Mouse (Mus musculus): ENCODE data around the gene Pkd1l3. TPM values are rescaled to one million over a fixed set of nuclear protein-coding genes. Genes with fewer than 3 reads are reported as not detected.

Gene Pkd1l3
- 0.09 and 0.31 TPM in 2 replicates for polyA plus RNA-seq (2015; fragmentation: Nextera tagmentation; extraction: Ambion mirVana)

DNA sequence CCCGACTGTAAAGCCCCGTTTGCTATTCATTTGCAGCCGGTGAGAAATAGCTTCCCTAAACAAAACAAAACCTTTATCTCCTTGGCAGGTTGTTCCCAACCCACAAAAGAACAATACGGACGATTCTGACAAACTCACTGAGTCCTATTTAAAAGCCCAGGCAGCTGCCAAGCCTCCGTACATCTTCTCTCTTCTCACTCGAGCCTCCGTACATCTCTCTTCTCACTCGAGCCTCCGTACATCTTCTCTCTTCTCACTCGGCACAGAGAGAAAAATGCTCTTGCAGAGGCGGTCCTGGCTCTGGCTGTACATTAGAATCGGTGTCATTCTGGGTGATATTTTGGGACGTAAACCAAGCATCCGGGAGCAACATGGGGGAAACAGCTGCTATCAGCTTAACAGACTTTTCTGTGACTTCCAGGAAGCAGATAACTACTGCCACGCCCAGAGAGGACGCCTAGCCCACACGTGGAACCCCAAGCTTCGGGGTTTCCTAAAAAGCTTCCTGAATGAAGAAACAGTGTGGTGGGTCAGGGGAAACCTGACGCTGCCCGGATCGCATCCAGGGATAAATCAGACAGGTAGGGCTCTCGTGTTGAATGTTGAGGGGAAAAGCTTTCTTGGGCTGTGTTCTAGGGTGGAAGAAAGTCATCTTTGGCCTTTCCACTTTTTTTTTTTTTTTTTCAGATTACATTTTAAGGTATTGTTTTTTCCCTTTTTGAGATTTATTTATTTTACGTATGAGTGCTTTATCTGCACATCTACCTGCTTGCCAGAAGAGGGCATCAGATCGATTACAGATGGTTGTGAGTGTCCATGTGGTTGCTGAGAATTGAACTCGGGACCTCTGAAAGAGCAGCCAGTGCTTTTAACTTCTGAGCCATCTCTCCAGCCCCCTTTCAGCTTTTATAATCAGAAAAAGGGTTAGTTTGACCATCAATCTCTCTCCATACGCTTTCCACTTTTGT is at the start of gene Pkd1l3:
Gene Pkd1l3, plus strand, starts transcription at position 275 of the 968 bp plus-strand sequence.
- H3K4me1 ChIP-seq (ENCODE audit: control insufficient read depth, insufficient read depth, low read length) = no peaks in the 10 kb centered on the region
- H3K36me3 ChIP-seq (ENCODE audit: control insufficient read depth, insufficient read depth, low read length) = no peaks in the 10 kb centered on the region
- H3K4me2 ChIP-seq (ENCODE audit: low read depth, low read length) = no peak within 1 kb of the TSS
- H3K9me3 ChIP-seq (ENCODE audit: control insufficient read depth, low read length) = no peaks in the 10 kb centered on the region
- H3K27me3 ChIP-seq (replicated peaks; ENCODE audit: control insufficient read depth, insufficient read depth, low read length) = no peaks in the 10 kb centered on the region
- H3K9ac ChIP-seq (ENCODE audit: low read depth, low read length) = no peak within 1 kb of the TSS
- ATAC-seq = no peak
- 56% methylated on average over 27 of the region's 27 CpGs for WGBS
- H3K27ac ChIP-seq (ENCODE audit: low read length) = no peak within 1 kb of the TSS
- peak within 1 kb of the TSS; percentile 7; the same call in 1 of the 2 replicates for H3K4me3 ChIP-seq (ENCODE audit: low read length)

- Histone ChIP-seq H3K36me3 (ENCODE audit: control insufficient read depth, insufficient read depth, low read length) (no peaks in the 10 kb centered on the region), H3K4me1 (ENCODE audit: control insufficient read depth, insufficient read depth, low read length) (peaks cover 7% of the 10 kb centered on the region), H3K4me2 (ENCODE audit: low read depth, low read length) (peak overlapping the region; percentile 77), H3K27me3 (replicated peaks; ENCODE audit: control insufficient read depth, insufficient read depth, low read length) (no peaks in the 10 kb centered on the region), H3K4me3 (ENCODE audit: low read length) (peak overlapping the region; percentile 87), H3K9me3 (ENCODE audit: control insufficient read depth, low read length) (no peaks in the 10 kb centered on the region), H3K9ac (ENCODE audit: low read depth, low read length) (peak overlapping the region; percentile 92), H3K27ac (ENCODE audit: low read length) (peak overlapping the region; percentile 95)
- WGBS = 7% methylated on average over 10 of the region's 10 CpGs
- no peak for ATAC-seq
Observed at GRCm38 (mm10) chr8:109564766-109565165, 49.6 kb upstream of the Pkd1l3 start.

- Histone ChIP-seq H3K27ac (ENCODE audit: low read length) (peak within 1 kb of the TSS; percentile 95), H3K27me3 (replicated peaks; ENCODE audit: control insufficient read depth, insufficient read depth, low read length) (no peaks in the 10 kb centered on the region), H3K36me3 (ENCODE audit: control insufficient read depth, insufficient read depth, low read length) (no peaks in the 10 kb centered on the region), H3K9ac (ENCODE audit: low read depth, low read length) (peak within 1 kb of the TSS; percentile 92), H3K9me3 (ENCODE audit: control insufficient read depth, low read length) (no peaks in the 10 kb centered on the region), H3K4me2 (ENCODE audit: low read depth, low read length) (peak within 1 kb of the TSS; percentile 77), H3K4me3 (ENCODE audit: low read length) (peak within 1 kb of the TSS; percentile 87), H3K4me1 (ENCODE audit: control insufficient read depth, insufficient read depth, low read length) (peaks cover 7% of the 10 kb centered on the region)
- peak; percentile 100 for ATAC-seq
- under 1% methylated on average over 52 of the region's 52 CpGs for WGBS
Observed at GRCm38 (mm10) chr8:109565498-109566333, 48.6 kb upstream of the Pkd1l3 start, which contains the start of the genes Dhx38 and Txnl4b. Gene Dhx38 (minus strand): TSS chr8:109565861. Gene Txnl4b (plus strand): TSS chr8:109565892.

GRCm38 (mm10) chr8:109571139-109571538 is 43.2 kb upstream of the Pkd1l3 start:
- Histone ChIP-seq H3K36me3 (ENCODE audit: control insufficient read depth, insufficient read depth, low read length) (0 out of 2 replicates have a peak, but pooled peaks cover 3% of the 10 kb centered on the region), H3K9ac (ENCODE audit: low read depth, low read length) (no peak overlapping the region), H3K27ac (ENCODE audit: low read length) (no peak overlapping the region), H3K4me1 (ENCODE audit: control insufficient read depth, insufficient read depth, low read length) (0 out of 2 replicates have a peak, but pooled peaks cover 3% of the 10 kb centered on the region), H3K27me3 (replicated peaks; ENCODE audit: control insufficient read depth, insufficient read depth, low read length) (no peaks in the 10 kb centered on the region), H3K4me2 (ENCODE audit: low read depth, low read length) (no peak overlapping the region), H3K9me3 (ENCODE audit: control insufficient read depth, low read length) (no peaks in the 10 kb centered on the region), H3K4me3 (ENCODE audit: low read length) (no peak overlapping the region)
- 86% methylated on average over 12 of the region's 12 CpGs for WGBS
- no peak for ATAC-seq

DNA sequence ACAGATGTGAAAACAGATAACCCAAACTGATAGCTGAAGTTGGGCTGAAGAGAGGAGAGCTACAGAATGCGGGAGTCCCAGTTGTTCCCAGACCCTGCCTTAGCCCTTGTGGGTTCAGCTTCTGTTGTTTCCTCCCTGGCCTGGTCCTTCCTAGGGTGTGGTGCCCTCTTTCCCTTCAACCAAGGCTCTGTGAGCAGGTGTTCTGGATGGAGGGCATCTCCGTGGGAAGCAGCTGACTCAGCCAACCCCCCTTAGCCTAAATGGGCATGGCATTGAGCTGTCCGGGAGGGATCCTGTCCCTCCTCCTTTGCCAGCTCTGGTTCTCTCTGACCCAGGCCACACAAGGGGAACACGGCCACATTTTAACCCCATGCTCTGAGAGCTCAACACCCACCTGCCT is 38.0 kb upstream of the Pkd1l3 start:
- Histone ChIP-seq H3K9me3 (ENCODE audit: control insufficient read depth, low read length) (no peaks in the 10 kb centered on the region), H3K27me3 (replicated peaks; ENCODE audit: control insufficient read depth, insufficient read depth, low read length) (no peaks in the 10 kb centered on the region), H3K9ac (ENCODE audit: low read depth, low read length) (no peak overlapping the region), H3K4me2 (ENCODE audit: low read depth, low read length) (no peak overlapping the region), H3K4me1 (ENCODE audit: control insufficient read depth, insufficient read depth, low read length) (no peaks in the 10 kb centered on the region), H3K4me3 (ENCODE audit: low read length) (no peak overlapping the region), H3K36me3 (ENCODE audit: control insufficient read depth, insufficient read depth, low read length) (0 out of 2 replicates have a peak, but pooled peaks cover 3% of the 10 kb centered on the region), H3K27ac (ENCODE audit: low read length) (no peak overlapping the region)
- 71% methylated on average over 4 of the region's 4 CpGs for WGBS
- ATAC-seq = no peak

DNA sequence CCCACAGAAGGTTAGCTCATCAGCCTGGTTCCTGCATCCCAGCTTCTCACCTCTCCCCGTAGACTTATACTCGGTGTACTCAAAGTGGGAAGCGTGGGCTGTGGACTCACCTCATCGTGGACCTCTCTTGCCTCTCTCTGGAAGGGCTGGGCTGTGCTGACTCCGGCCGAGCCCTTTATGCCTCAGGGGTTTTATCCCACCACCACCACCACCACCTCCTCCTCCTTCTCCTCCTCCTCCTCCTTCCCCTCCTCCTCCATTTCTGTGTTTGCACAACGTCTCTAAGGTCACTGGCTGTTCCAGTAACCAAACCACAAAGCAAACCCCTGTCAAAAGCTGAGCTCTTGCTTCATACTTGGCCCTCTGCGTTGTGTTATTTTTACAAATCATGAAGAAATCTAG is 35.4 kb upstream of the Pkd1l3 start, which contains the start of gene Hp:
Gene Hp, minus strand, starts transcription at position 273 of the 402 bp plus-strand sequence.
- Histone ChIP-seq H3K9ac (ENCODE audit: low read depth, low read length) (no peak within 1 kb of the TSS), H3K27me3 (replicated peaks; ENCODE audit: control insufficient read depth, insufficient read depth, low read length) (no peaks in the 10 kb centered on the region), H3K4me2 (ENCODE audit: low read depth, low read length) (no peak within 1 kb of the TSS), H3K9me3 (ENCODE audit: control insufficient read depth, low read length) (no peaks in the 10 kb centered on the region), H3K36me3 (ENCODE audit: control insufficient read depth, insufficient read depth, low read length) (no peaks in the 10 kb centered on the region), H3K4me3 (ENCODE audit: low read length) (no peak within 1 kb of the TSS), H3K27ac (ENCODE audit: low read length) (no peak within 1 kb of the TSS), H3K4me1 (ENCODE audit: control insufficient read depth, insufficient read depth, low read length) (no peaks in the 10 kb centered on the region)
- no peak for ATAC-seq
- 59% methylated on average over 8 of the region's 8 CpGs for WGBS

DNA sequence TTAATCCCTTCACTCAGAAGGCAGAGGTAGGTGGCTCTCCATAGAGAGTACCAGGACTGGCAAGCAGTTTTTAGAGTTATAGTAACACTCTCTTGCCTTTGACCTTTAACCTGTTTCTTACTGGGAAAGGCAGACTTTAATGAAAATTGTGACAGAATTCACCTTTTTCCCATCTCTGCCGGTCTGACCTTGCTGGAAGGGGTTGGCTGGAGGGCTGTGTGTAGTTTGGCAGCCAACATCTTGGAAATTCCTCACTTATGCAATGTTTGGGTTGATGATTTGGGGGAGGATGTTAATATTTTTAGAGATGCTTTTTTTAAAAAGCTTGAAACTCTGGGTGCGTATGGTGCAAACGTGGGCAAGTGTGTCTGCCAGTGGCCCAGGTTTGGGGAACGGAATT is 30.0 kb upstream of the Pkd1l3 start:
- no peak overlapping the region for H3K9ac ChIP-seq (ENCODE audit: low read depth, low read length)
- H3K36me3 ChIP-seq (ENCODE audit: control insufficient read depth, insufficient read depth, low read length) = no peaks in the 10 kb centered on the region
- no peaks in the 10 kb centered on the region for H3K27me3 ChIP-seq (replicated peaks; ENCODE audit: control insufficient read depth, insufficient read depth, low read length)
- no peaks in the 10 kb centered on the region for H3K9me3 ChIP-seq (ENCODE audit: control insufficient read depth, low read length)
- no peak for ATAC-seq
- no peaks in the 10 kb centered on the region for H3K4me1 ChIP-seq (ENCODE audit: control insufficient read depth, insufficient read depth, low read length)
- WGBS = 86% methylated on average over 4 of the region's 4 CpGs
- H3K27ac ChIP-seq (ENCODE audit: low read length) = no peak overlapping the region
- no peak overlapping the region for H3K4me2 ChIP-seq (ENCODE audit: low read depth, low read length)
- no peak overlapping the region for H3K4me3 ChIP-seq (ENCODE audit: low read length)

DNA sequence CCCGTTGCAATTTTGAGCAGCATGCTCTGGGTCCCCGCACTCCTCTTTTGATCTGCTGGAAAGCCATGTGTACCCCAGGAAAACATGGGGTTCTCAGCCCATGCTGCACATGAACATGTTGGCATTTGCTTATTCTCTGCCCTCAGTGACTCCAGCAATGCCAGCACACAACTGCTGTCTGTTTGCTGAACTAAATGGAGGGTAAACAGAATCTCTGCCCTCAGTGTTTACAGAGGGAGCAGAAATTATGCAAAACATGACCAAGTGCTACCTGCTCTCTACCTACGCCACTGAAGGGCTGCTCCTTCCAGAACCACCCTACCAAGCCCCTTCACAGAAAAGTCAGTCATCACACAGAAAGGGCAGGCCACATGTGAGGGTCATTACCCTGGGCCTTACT is 29.5 kb upstream of the Pkd1l3 start:
- Histone ChIP-seq H3K4me3 (ENCODE audit: low read length) (no peak overlapping the region), H3K9ac (ENCODE audit: low read depth, low read length) (no peak overlapping the region), H3K9me3 (ENCODE audit: control insufficient read depth, low read length) (no peaks in the 10 kb centered on the region), H3K36me3 (ENCODE audit: control insufficient read depth, insufficient read depth, low read length) (no peaks in the 10 kb centered on the region), H3K27me3 (replicated peaks; ENCODE audit: control insufficient read depth, insufficient read depth, low read length) (no peaks in the 10 kb centered on the region), H3K4me1 (ENCODE audit: control insufficient read depth, insufficient read depth, low read length) (no peaks in the 10 kb centered on the region), H3K27ac (ENCODE audit: low read length) (no peak overlapping the region), H3K4me2 (ENCODE audit: low read depth, low read length) (no peak overlapping the region)
- ATAC-seq = no peak
- WGBS = 71% methylated on average over 3 of the region's 3 CpGs

DNA sequence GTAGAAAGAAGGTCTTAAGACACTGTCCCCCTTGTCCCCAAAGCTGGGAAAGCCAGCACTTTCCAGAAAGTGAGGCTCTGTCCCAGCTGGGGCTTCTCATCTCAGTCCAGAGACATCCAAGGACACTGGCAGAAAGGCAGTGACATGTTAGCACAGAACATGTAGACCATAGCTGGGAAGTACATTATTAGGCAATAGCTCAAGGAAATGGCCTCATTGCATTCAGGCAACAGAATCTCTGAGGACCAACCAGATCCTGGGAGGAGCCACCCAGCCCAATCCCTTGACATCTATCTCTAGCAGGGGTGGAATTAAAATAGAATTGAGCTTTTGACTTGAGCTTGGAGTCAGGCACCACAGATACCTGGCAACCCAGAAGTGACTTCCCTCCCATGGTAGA is 28.7 kb upstream of the Pkd1l3 start:
- no peaks in the 10 kb centered on the region for H3K9me3 ChIP-seq (ENCODE audit: control insufficient read depth, low read length)

More for the DNA sequence above, 28.7 kb upstream of the Pkd1l3 start:
- Histone ChIP-seq H3K4me2 (ENCODE audit: low read depth, low read length) (no peak overlapping the region), H3K27ac (ENCODE audit: low read length) (no peak overlapping the region), H3K27me3 (replicated peaks; ENCODE audit: control insufficient read depth, insufficient read depth, low read length) (no peaks in the 10 kb centered on the region), H3K4me1 (ENCODE audit: control insufficient read depth, insufficient read depth, low read length) (no peaks in the 10 kb centered on the region), H3K36me3 (ENCODE audit: control insufficient read depth, insufficient read depth, low read length) (no peaks in the 10 kb centered on the region), H3K4me3 (ENCODE audit: low read length) (no peak overlapping the region), H3K9ac (ENCODE audit: low read depth, low read length) (no peak overlapping the region)
- ATAC-seq = no peak
